Mouse (Mus musculus): Measurements from ENCODE around the gene Zbtb11. TPM values are rescaled to one million over a fixed set of nuclear protein-coding genes. Genes with fewer than 3 reads are reported as not detected.
"Not testable (repeated sequence)": the region's sequence is repeated elsewhere in the genome, so short reads cannot be mapped to it uniquely, and the experiment has no call there.

The Zbtb11 gene
- total RNA-seq, 1 experiment: 24.3 TPM

DNA sequence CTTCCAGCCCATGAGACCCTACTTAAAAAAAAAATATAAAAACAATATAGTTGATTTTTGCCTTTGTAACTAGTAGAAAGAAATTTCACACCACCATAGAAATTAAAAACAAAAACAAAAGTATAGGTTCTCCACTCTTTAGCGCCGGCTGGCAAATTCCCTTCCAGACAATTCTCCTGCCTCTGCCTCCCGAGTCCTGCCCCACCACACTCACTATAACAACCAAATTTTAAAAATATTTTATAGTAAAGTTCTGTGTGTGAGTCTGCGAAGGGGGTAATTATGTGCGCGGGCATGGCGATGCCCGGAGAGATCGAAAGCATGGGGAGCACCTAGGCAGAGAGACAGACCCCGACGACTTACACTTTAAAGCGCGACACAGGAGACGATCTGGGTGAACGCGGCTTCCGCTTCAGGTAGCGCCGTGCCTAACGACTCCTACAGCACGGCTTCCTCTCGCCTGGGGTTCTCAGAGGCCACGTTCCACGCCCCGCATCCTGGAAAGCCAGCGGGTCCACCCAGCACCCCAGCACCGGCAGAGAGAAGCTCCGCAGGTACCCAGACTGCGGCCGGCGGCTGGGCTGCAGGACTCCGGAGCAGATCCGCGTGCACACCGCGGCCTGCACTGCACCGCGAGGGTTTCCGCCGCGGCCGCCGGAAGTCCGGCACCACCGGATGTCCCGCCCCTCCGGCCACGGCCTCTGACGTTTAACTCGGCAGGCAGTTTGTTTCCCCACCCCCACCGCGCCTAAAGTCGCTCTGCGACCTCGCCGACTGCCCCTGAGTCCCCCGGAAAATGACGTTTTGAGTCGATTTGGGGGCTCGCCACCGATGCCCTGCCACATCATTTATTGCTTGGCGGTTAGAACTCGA, 63.7 kb downstream of the Zbtb11 start, which contains the start of gene Trmt10c:
Trmt10c (minus strand) TSS at position 682 of the 873 bp plus-strand sequence.
- peak within 1 kb of the TSS; percentile 90 to 99 for H3K4me3 ChIP-seq (ENCODE audit: insufficient read depth in 1 of 2, low read depth in 1 of 2, low read length in 2 of 2, poor library complexity in 1 of 2, severe bottlenecking in 1 of 2)
- TF ChIP-seq MAFK (IDR thresholded peaks at IDR 0.05; ENCODE audit: insufficient read depth, low read depth, low read length) (no peak), ZC3H11A (IDR thresholded peaks at IDR 0.05; ENCODE audit: borderline replicate concordance, low read depth, low read length) (no peak), HCFC1 (IDR thresholded peaks at IDR 0.05; ENCODE audit: borderline replicate concordance, insufficient read depth, low read length) (peak; percentile 79; the same call in 1 of the 2 replicates), ZNF384 (IDR thresholded peaks at IDR 0.05; ENCODE audit: low read depth, low read length) (no peak), CHD2 (IDR thresholded peaks at IDR 0.05; ENCODE audit: low read depth, low read length) (no peak)
- H3K36me3 ChIP-seq (ENCODE audit: control insufficient read depth, insufficient read depth, low read length, poor library complexity, severe bottlenecking): peaks cover 16% of the 10 kb centered on the region
- in situ Hi-C loops (cut with MboI; ENCODE audit: low sequenced_read_pairs in 2 of 2, unreplicated experiment in 2 of 2): no loop called here
- peak within 1 kb of the TSS; percentile 89 for H3K27ac ChIP-seq (ENCODE audit: insufficient read depth, low read depth, low read length, poor library complexity, severe bottlenecking)
- H3K9ac ChIP-seq (ENCODE audit: insufficient read depth, low read depth, low read length, poor library complexity, severe bottlenecking): peak within 1 kb of the TSS; percentile 99
- DNase-seq (ENCODE audit: low read depth, low spot score): peak; percentile 79
- no peaks in the 10 kb centered on the region for H3K9me3 ChIP-seq (ENCODE audit: control insufficient read depth, insufficient read depth, low read depth, low read length)
- peaks cover 0 to 4% of the 10 kb centered on the region in 2 experiments; a peak in 3 of 4 replicates for H3K4me1 ChIP-seq (ENCODE audit: control insufficient read depth in 2 of 2, insufficient read depth in 2 of 2, low read length in 2 of 2, poor library complexity in 1 of 2)

DNA sequence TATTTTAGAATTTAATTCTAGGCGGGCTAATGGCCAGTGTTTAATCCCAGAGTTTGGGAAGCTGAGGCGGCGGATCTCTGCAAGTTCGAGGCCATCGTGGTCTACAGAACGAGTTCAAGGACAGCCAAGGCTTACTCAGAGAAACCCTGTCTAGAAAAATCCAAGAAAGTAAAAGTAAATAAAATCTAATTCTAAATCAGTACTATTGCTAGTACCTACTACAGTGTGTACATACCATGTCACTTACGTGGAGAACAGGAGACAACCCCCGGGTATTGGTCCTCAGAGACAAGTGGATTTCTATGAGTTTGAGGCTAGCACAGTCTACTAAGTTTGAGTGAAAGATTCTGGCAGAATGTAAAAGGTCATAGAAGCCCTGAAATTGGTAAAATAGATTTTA, 64.4 kb downstream of the Zbtb11 start:
- Histone ChIP-seq H3K27ac (ENCODE audit: insufficient read depth, low read depth, low read length, poor library complexity, severe bottlenecking) (peak overlapping the region; percentile 72), H3K9ac (ENCODE audit: insufficient read depth, low read depth, low read length, poor library complexity, severe bottlenecking) (peak overlapping the region; percentile 99), H3K4me1 (ENCODE audit: control insufficient read depth in 2 of 2, insufficient read depth in 2 of 2, low read length in 2 of 2, poor library complexity in 1 of 2) (peaks cover 0 to 4% of the 10 kb centered on the region in 2 experiments; a peak in 3 of 4 replicates), H3K4me3 (ENCODE audit: insufficient read depth in 1 of 2, low read depth in 1 of 2, low read length in 2 of 2, poor library complexity in 1 of 2, severe bottlenecking in 1 of 2) (peak overlapping the region; percentile 90 to 99), H3K36me3 (ENCODE audit: control insufficient read depth, insufficient read depth, low read length, poor library complexity, severe bottlenecking) (peaks cover 14% of the 10 kb centered on the region), H3K9me3 (ENCODE audit: control insufficient read depth, insufficient read depth, low read depth, low read length) (no peaks in the 10 kb centered on the region)
- TF ChIP-seq MAFK (IDR thresholded peaks at IDR 0.05; ENCODE audit: insufficient read depth, low read depth, low read length) (no peak), CHD2 (IDR thresholded peaks at IDR 0.05; ENCODE audit: low read depth, low read length) (no peak), ZC3H11A (IDR thresholded peaks at IDR 0.05; ENCODE audit: borderline replicate concordance, low read depth, low read length) (no peak), ZNF384 (IDR thresholded peaks at IDR 0.05; ENCODE audit: low read depth, low read length) (no peak), HCFC1 (IDR thresholded peaks at IDR 0.05; ENCODE audit: borderline replicate concordance, insufficient read depth, low read length) (no peak)
- in situ Hi-C loops (cut with MboI; ENCODE audit: low sequenced_read_pairs in 2 of 2, unreplicated experiment in 2 of 2): no loop called here
- DNase-seq (ENCODE audit: low read depth, low spot score): no peak

DNA sequence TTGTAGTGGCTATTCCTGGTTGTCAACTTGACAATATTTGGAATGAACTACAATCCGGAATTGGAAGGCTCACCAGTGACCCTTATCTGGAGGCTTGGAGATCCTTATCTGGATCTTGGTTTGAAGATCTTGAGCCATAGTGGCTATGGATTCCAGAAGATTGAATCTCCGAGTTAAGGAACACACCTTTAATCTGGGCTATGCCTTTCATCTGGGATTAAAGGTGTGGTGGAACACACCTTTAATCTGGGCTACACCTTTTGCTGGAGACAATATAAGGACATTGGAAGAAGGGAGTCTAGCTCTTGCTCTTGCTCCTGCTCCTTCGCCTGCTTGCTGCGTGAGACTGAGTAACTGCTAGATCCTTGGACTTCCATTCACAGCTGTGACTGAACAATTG, 74.4 kb downstream of the Zbtb11 start, which contains the start of gene Senp7:
Senp7 (plus strand) TSS at position 301 of the 400 bp plus-strand sequence.
- DNase-seq (ENCODE audit: low read depth, low spot score): not testable (repeated sequence)

DNA sequence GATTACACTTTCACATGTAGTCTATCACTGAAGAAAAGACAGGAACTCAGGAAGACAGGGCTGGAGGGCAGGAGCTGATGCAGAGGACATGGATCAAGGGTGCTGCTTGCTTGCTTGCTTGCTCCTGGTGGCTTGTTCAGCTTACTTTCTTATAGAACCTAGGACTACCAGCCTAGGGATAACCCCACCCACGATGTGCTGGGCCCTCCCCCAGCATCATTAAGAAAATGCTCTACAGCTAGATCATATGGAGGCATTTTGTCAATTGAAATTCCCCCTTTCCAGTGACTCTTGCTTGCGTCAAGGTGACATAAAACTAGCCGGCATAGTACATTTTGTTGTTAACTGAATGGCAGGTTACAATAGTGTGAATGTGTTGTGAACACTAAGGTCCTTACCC, 82.2 kb downstream of the Zbtb11 start:
- Histone ChIP-seq H3K9me3 (ENCODE audit: control insufficient read depth, insufficient read depth, low read depth, low read length) (no peaks in the 10 kb centered on the region), H3K27ac (ENCODE audit: insufficient read depth, low read depth, low read length, poor library complexity, severe bottlenecking) (no peak overlapping the region)
- in situ Hi-C loops (cut with MboI; ENCODE audit: low sequenced_read_pairs in 2 of 2, unreplicated experiment in 2 of 2): no loop called here

More for the DNA sequence above, 74.4 kb downstream of the Zbtb11 start, which contains the start of gene Senp7:
- H3K4me1 ChIP-seq (ENCODE audit: control insufficient read depth in 2 of 2, insufficient read depth in 2 of 2, low read length in 2 of 2, poor library complexity in 1 of 2); H3K36me3 ChIP-seq (ENCODE audit: control insufficient read depth, insufficient read depth, low read length, poor library complexity, severe bottlenecking); H3K27ac ChIP-seq (ENCODE audit: insufficient read depth, low read depth, low read length, poor library complexity, severe bottlenecking); H3K9ac ChIP-seq (ENCODE audit: insufficient read depth, low read depth, low read length, poor library complexity, severe bottlenecking); H3K9me3 ChIP-seq (ENCODE audit: control insufficient read depth, insufficient read depth, low read depth, low read length); in situ Hi-C loops (cut with MboI; ENCODE audit: low sequenced_read_pairs in 2 of 2, unreplicated experiment in 2 of 2); H3K4me3 ChIP-seq (ENCODE audit: insufficient read depth in 1 of 2, low read depth in 1 of 2, low read length in 2 of 2, poor library complexity in 1 of 2, severe bottlenecking in 1 of 2): not testable (repeated sequence)

More for the DNA sequence above, 82.2 kb downstream of the Zbtb11 start:
- no peak for DNase-seq (ENCODE audit: low read depth, low spot score)
- Histone ChIP-seq H3K9ac (ENCODE audit: insufficient read depth, low read depth, low read length, poor library complexity, severe bottlenecking) (no peak overlapping the region), H3K36me3 (ENCODE audit: control insufficient read depth, insufficient read depth, low read length, poor library complexity, severe bottlenecking) (no peaks in the 10 kb centered on the region), H3K4me1 (ENCODE audit: control insufficient read depth in 2 of 2, insufficient read depth in 2 of 2, low read length in 2 of 2, poor library complexity in 1 of 2) (0 out of 4 replicates have a peak, but pooled peaks cover 0 to 2% of the 10 kb centered on the region in 2 experiments), H3K4me3 (ENCODE audit: insufficient read depth in 1 of 2, low read depth in 1 of 2, low read length in 2 of 2, poor library complexity in 1 of 2, severe bottlenecking in 1 of 2) (no peak overlapping the region)
- no peak for TF ChIP-seq ZNF384 (IDR thresholded peaks at IDR 0.05; ENCODE audit: low read depth, low read length)
- no peak for TF ChIP-seq MAFK (IDR thresholded peaks at IDR 0.05; ENCODE audit: insufficient read depth, low read depth, low read length)
- TF ChIP-seq CHD2 (IDR thresholded peaks at IDR 0.05; ENCODE audit: low read depth, low read length): no peak
- no peak for TF ChIP-seq ZC3H11A (IDR thresholded peaks at IDR 0.05; ENCODE audit: borderline replicate concordance, low read depth, low read length)
- no peak for TF ChIP-seq HCFC1 (IDR thresholded peaks at IDR 0.05; ENCODE audit: borderline replicate concordance, insufficient read depth, low read length)

Data from ES-E14 (cell line).